Mouse (Mus musculus) adipocyte (in vitro differentiated cells): ENCODE results near the gene Lsm5.
A peak's percentile ranks its signal among the peaks of the same experiment; 100 is the strongest.

ENCODE experiments used
- DNase-seq: peaks from one replicate; pipeline ENCODE4 v3.0.0-alpha.2; 2016; ENCODE audit warnings: low spot score

The Lsm5 gene

GRCm38 (mm10) chr6:56703931-56704900 is at the start of gene Lsm5:
TSS of gene Lsm5 (minus strand) at chr6:56704710.
- DNase-seq = peak; percentile 95

GRCm38 (mm10) chr6:56753719-56754118 is 49.2 kb upstream of the Lsm5 start:
- no peak for DNase-seq

GRCm38 (mm10) chr6:56745950-56746543 is 41.5 kb upstream of the Lsm5 start:
- DNase-seq = peak; percentile 85

- DNase-seq = no peak
Measured at GRCm38 (mm10) chr6:56732545-56732944, 28.0 kb upstream of the Lsm5 start.

- no peak for DNase-seq
Measured at GRCm38 (mm10) chr6:56720877-56721276, 16.4 kb upstream of the Lsm5 start.

GRCm38 (mm10) chr6:56719071-56719470 is 14.6 kb upstream of the Lsm5 start:
- DNase-seq = peak; percentile 60

- DNase-seq = peak; percentile 81
Measured at GRCm38 (mm10) chr6:56715270-56715666, 10.8 kb upstream of the Lsm5 start.

- peak; percentile 98 for DNase-seq
Measured at GRCm38 (mm10) chr6:56714574-56715269, 10.2 kb upstream of the Lsm5 start, which contains the start of gene Avl9. TSS of gene Avl9 (plus strand) at chr6:56714899.

- DNase-seq = no peak
Measured at GRCm38 (mm10) chr6:56714186-56714573, 9.7 kb upstream of the Lsm5 start.

- DNase-seq = no peak
Measured at GRCm38 (mm10) chr6:56692445-56692844, 12.1 kb downstream of the Lsm5 start.

GRCm38 (mm10) chr6:56691205-56691604 is 13.3 kb downstream of the Lsm5 start:
- peak; percentile 76 for DNase-seq

GRCm38 (mm10) chr6:56688238-56688637 is 16.3 kb downstream of the Lsm5 start:
- DNase-seq = no peak

- no peak for DNase-seq
Measured at GRCm38 (mm10) chr6:56664410-56664809, 40.1 kb downstream of the Lsm5 start.

GRCm38 (mm10) chr6:56655393-56655792 is 49.1 kb downstream of the Lsm5 start:
- DNase-seq = no peak

- no peak for DNase-seq
Measured at GRCm38 (mm10) chr6:56652121-56652592, 52.4 kb downstream of the Lsm5 start.
